Mouse (Mus musculus): ENCODE measurements around the gene Pdilt. TPM values are rescaled to one million over a fixed set of nuclear protein-coding genes. Genes with fewer than 3 reads are reported as not detected.

The Pdilt gene
- polyA plus RNA-seq, 1 experiment from 2014 or later = not detected

DNA sequence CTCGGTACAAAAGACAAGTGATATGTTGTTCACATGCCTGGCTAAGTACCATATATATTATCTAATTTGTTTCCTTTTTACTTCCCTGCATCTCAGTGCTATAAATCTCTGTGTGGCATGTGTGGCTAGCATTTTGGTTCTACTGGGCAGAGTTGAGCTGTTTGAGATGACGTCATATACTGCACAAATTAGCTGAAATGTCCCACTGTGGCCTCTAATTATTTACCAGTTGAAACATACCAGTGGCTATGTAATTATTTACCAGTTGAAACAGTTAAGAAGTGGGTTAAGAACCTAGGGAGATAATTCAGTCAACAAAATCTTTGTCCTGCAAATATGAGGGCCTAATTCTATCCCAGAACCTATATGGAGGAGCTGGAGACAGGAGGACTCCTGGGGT lies 4.3 kb upstream of the Pdilt start:
- Histone ChIP-seq H3K9ac (replicated peaks; ENCODE audit: low read depth) (no peak overlapping the region), H3K4me2 (replicated peaks; ENCODE audit: low read depth, low read length) (no peak overlapping the region), H3K4me3 (ENCODE audit: low read depth, low read length) (no peak overlapping the region), H3K9me3 (ENCODE audit: low read length) (no peaks in the 10 kb centered on the region), H3K27me3 (replicated peaks; ENCODE audit: insufficient read depth, low read length) (no peaks in the 10 kb centered on the region), H3K36me3 (ENCODE audit: insufficient read depth, low read length) (no peaks in the 10 kb centered on the region), H3K27ac (ENCODE audit: low read length) (no peak overlapping the region), H3K4me1 (ENCODE audit: insufficient read depth, low read depth, low read length) (no peaks in the 10 kb centered on the region)
- TF ChIP-seq CTCF (IDR thresholded peaks at IDR 0.05) = no peak
- no peak for TF ChIP-seq EP300 (IDR thresholded peaks at IDR 0.05)
- ATAC-seq (no peak), DNase-seq (ENCODE audit: low spot score) (no peak)
- WGBS = 56% methylated on average over 2 of the region's 2 CpGs

DNA sequence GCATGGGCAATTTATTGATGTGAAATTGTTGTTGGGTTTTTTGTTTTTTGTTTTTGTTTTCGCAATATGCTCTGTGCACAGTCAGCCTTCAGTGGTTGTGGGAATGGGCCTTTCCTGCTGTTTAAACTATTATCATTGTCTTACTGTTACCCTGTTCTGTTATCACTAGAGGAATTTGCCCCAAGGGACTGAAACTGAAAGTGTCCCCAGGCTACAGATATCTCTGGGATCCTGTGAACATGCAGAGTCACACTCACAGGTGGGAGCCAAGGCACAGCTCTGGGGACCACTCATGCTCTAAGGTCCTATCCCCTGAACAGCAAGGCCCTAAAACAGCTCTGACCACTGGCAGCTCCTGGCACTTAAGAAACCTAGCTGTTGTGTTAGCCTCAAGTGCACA lies 3.8 kb upstream of the Pdilt start:
- TF ChIP-seq CTCF (IDR thresholded peaks at IDR 0.05) (no peak), EP300 (IDR thresholded peaks at IDR 0.05) (no peak)
- H3K9me3 ChIP-seq (ENCODE audit: low read length) = no peaks in the 10 kb centered on the region
- no peak overlapping the region for H3K9ac ChIP-seq (replicated peaks; ENCODE audit: low read depth)
- no peak overlapping the region for H3K4me3 ChIP-seq (ENCODE audit: low read depth, low read length)
- ATAC-seq (no peak), DNase-seq (ENCODE audit: low spot score) (no peak)
- no peaks in the 10 kb centered on the region for H3K36me3 ChIP-seq (ENCODE audit: insufficient read depth, low read length)
- H3K4me2 ChIP-seq (replicated peaks; ENCODE audit: low read depth, low read length) = no peak overlapping the region
- 88% methylated on average over 1 of the region's 1 CpGs for WGBS
- H3K4me1 ChIP-seq (ENCODE audit: insufficient read depth, low read depth, low read length) = no peaks in the 10 kb centered on the region
- H3K27ac ChIP-seq (ENCODE audit: low read length) = no peak overlapping the region
- H3K27me3 ChIP-seq (replicated peaks; ENCODE audit: insufficient read depth, low read length) = no peaks in the 10 kb centered on the region

DNA sequence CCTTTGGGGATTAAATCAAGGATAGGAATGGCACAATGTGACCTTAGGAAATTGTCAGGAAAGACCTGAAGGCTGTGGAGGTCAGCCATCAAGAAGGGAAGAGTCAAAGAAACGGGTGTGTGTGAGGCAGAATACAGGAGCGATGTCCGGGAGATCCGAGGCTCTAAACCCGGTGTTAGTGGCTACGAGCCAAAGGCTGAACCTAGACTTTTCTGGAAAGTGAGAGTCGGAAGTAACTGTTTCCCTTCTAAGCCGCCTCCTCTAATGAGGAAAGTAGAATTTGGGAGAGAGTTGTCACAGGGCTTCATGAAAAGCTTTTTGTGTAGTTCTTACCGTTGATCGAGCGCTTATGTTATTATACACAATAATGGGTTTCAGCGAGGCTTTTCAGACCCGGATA lies 3.2 kb upstream of the Pdilt start:
- Histone ChIP-seq H3K4me2 (replicated peaks; ENCODE audit: low read depth, low read length) (no peak overlapping the region), H3K27ac (ENCODE audit: low read length) (no peak overlapping the region), H3K9ac (replicated peaks; ENCODE audit: low read depth) (no peak overlapping the region), H3K36me3 (ENCODE audit: insufficient read depth, low read length) (no peaks in the 10 kb centered on the region), H3K4me3 (ENCODE audit: low read depth, low read length) (no peak overlapping the region), H3K4me1 (ENCODE audit: insufficient read depth, low read depth, low read length) (no peaks in the 10 kb centered on the region), H3K27me3 (replicated peaks; ENCODE audit: insufficient read depth, low read length) (no peaks in the 10 kb centered on the region), H3K9me3 (ENCODE audit: low read length) (no peaks in the 10 kb centered on the region)
- DNase-seq (ENCODE audit: low spot score) (no peak), ATAC-seq (no peak)
- TF ChIP-seq CTCF (IDR thresholded peaks at IDR 0.05) = no peak
- no peak for TF ChIP-seq EP300 (IDR thresholded peaks at IDR 0.05)
- 70% methylated on average over 13 of the region's 13 CpGs for WGBS

DNA sequence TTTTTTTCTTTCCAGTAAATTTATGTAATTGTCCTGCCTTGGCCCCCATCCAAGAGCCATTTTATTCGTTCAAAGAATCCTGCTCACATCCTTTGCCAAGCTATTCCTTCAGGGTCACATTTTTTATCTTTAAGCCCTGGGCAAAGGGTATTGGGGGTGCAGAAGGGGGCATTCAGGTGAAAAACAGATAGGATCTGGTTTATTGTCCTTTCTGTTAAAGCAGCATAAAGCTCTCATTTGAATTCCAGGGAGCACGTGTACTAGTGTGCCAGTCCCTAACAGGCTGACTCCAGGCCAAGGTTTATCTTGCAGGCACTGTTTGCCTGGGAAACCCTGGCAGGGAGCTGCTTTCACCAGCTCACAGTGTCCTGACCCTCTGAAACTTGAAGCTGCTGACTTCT lies 2.6 kb upstream of the Pdilt start:
- 14% methylated on average over 2 of the region's 2 CpGs for WGBS

DNA sequence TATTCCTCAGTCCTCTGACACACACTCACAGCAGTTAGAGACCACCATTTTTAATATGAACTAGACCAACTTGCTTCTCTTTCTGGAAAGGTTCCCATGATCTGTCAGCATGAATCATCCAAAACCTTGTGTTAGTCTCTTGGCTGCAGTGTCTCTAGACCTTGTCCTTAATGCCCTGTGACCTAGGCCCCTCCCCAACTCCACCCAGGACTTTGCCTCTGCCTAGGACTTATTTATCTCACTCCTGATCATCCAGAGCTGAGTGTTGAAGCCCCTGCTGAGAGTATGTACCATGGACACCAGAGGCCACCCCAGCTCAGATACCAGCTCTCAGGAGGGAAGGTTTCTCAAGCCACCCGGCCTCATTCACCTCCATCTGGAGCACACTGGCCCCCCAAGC lies 904 bp downstream of the Pdilt start:
- TF ChIP-seq CTCF (IDR thresholded peaks at IDR 0.05) (no peak), EP300 (IDR thresholded peaks at IDR 0.05) (no peak)
- H3K4me1 ChIP-seq (ENCODE audit: insufficient read depth, low read depth, low read length) = no peaks in the 10 kb centered on the region
- DNase-seq (ENCODE audit: low spot score) (no peak), ATAC-seq (no peak)
- no peaks in the 10 kb centered on the region for H3K9me3 ChIP-seq (ENCODE audit: low read length)
- no peak overlapping the region for H3K4me3 ChIP-seq (ENCODE audit: low read depth, low read length)
- no peak overlapping the region for H3K27ac ChIP-seq (ENCODE audit: low read length)
- H3K27me3 ChIP-seq (replicated peaks; ENCODE audit: insufficient read depth, low read length) = no peaks in the 10 kb centered on the region
- H3K9ac ChIP-seq (replicated peaks; ENCODE audit: low read depth) = no peak overlapping the region
- 68% methylated on average over 1 of the region's 1 CpGs for WGBS
- no peaks in the 10 kb centered on the region for H3K36me3 ChIP-seq (ENCODE audit: insufficient read depth, low read length)
- no peak overlapping the region for H3K4me2 ChIP-seq (replicated peaks; ENCODE audit: low read depth, low read length)

More for the DNA sequence above, 2.6 kb upstream of the Pdilt start:
- no peak overlapping the region for H3K27ac ChIP-seq (ENCODE audit: low read length)
- no peaks in the 10 kb centered on the region for H3K27me3 ChIP-seq (replicated peaks; ENCODE audit: insufficient read depth, low read length)
- no peak overlapping the region for H3K9ac ChIP-seq (replicated peaks; ENCODE audit: low read depth)
- H3K36me3 ChIP-seq (ENCODE audit: insufficient read depth, low read length) = no peaks in the 10 kb centered on the region
- DNase-seq (ENCODE audit: low spot score) (no peak), ATAC-seq (no peak)
- TF ChIP-seq EP300 (IDR thresholded peaks at IDR 0.05) = no peak
- no peak for TF ChIP-seq CTCF (IDR thresholded peaks at IDR 0.05)
- H3K9me3 ChIP-seq (ENCODE audit: low read length) = no peaks in the 10 kb centered on the region
- no peak overlapping the region for H3K4me3 ChIP-seq (ENCODE audit: low read depth, low read length)
- H3K4me1 ChIP-seq (ENCODE audit: insufficient read depth, low read depth, low read length) = no peaks in the 10 kb centered on the region
- H3K4me2 ChIP-seq (replicated peaks; ENCODE audit: low read depth, low read length) = no peak overlapping the region

DNA sequence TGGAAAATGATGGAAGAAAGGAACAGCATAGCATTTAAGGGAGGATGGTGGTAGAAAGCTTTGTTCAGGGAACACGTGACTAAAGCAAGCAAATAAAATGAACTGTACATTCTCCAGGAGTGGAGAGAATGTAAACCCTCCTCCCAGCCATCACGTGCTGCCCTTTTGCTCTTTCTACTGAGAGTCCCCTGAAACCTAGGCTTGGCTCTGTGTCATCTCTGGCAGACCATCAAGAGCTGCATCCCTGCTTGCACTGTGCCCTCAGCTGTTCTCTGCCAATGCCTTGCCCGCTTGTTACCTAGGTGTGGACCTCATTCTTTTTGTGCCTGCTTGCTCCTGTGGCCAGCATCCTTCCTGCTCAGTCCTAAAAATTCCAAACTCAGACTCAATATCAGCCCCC lies 1.5 kb downstream of the Pdilt start:
- H3K36me3 ChIP-seq (ENCODE audit: insufficient read depth, low read length) = no peaks in the 10 kb centered on the region
- H3K4me2 ChIP-seq (replicated peaks; ENCODE audit: low read depth, low read length) = no peak overlapping the region
- H3K4me3 ChIP-seq (ENCODE audit: low read depth, low read length) = no peak overlapping the region
- no peaks in the 10 kb centered on the region for H3K4me1 ChIP-seq (ENCODE audit: insufficient read depth, low read depth, low read length)
- no peak overlapping the region for H3K27ac ChIP-seq (ENCODE audit: low read length)
- no peak overlapping the region for H3K9ac ChIP-seq (replicated peaks; ENCODE audit: low read depth)
- DNase-seq (ENCODE audit: low spot score) (no peak), ATAC-seq (no peak)
- WGBS = 61% methylated on average over 3 of the region's 3 CpGs
- no peaks in the 10 kb centered on the region for H3K9me3 ChIP-seq (ENCODE audit: low read length)
- H3K27me3 ChIP-seq (replicated peaks; ENCODE audit: insufficient read depth, low read length) = no peaks in the 10 kb centered on the region
- no peak for TF ChIP-seq EP300 (IDR thresholded peaks at IDR 0.05)
- TF ChIP-seq CTCF (IDR thresholded peaks at IDR 0.05) = no peak

DNA sequence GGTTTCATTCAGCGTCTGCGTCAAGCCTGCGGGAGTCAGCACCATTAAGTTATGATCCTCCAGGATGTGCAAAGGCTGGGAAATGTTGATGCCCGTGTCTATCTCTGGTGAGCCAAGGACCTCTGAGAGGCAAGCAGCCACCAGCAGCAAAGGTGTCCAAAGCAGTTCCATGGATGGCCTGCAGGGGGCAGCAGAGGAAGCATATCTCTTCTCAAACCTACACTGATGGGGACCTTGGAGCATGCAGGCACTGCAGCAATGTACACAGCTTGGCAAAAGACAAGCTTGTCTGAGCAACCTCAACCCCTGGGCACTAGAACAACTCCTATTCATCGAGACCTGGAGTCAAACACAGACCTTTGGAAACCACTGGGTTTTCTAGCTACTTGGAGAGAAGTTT lies 3.6 kb downstream of the Pdilt start:
- no peak for ATAC-seq

More for the DNA sequence above, 3.6 kb downstream of the Pdilt start:
- TF ChIP-seq EP300 (IDR thresholded peaks at IDR 0.05) (no peak), CTCF (IDR thresholded peaks at IDR 0.05) (peak; percentile 83)
- Histone ChIP-seq H3K36me3 (ENCODE audit: insufficient read depth, low read length) (no peaks in the 10 kb centered on the region), H3K4me1 (ENCODE audit: insufficient read depth, low read depth, low read length) (no peaks in the 10 kb centered on the region), H3K9me3 (ENCODE audit: low read length) (no peaks in the 10 kb centered on the region), H3K27me3 (replicated peaks; ENCODE audit: insufficient read depth, low read length) (no peaks in the 10 kb centered on the region), H3K4me2 (replicated peaks; ENCODE audit: low read depth, low read length) (no peak overlapping the region), H3K27ac (ENCODE audit: low read length) (no peak overlapping the region), H3K4me3 (ENCODE audit: low read depth, low read length) (no peak overlapping the region), H3K9ac (replicated peaks; ENCODE audit: low read depth) (no peak overlapping the region)
- WGBS = 50% methylated on average over 5 of the region's 5 CpGs
- peak; percentile 40 for DNase-seq (ENCODE audit: low spot score)

Measured in lung, postnatal 0 days (tissue).